ENCODE assay signal across 22 mouse cellular contexts in the genomic region with DNA sequence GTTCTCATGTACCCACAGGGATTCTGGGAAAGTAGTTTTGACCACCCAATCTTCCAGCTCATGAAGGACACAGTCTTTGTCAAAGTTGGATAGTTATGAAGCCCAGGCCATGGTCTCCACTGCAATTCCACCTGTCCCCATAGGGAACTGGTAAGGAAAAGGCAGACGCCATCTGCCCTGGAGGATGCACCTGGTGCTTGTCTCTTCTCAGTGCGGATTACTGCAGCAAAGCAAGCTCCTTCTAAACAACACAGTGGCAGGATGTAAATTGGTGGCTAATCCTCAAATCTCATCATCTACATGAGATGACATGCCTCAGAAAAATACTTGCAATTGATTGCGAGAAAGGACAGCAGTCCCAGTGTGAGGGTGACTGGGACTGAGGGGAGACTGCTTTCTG.
DNase-seq lines count a peak whose midpoint lies in the region; ATAC-seq lines count a peak whose summit lies in the region.
"Had no signal": no experiment of that assay in that cellular context is flagged by ENCODE, and none has a peak within 500 bp of the region (broad histone marks: within the 10 kb centered on the region; RNA-seq: fewer than 3 reads in every experiment).

No protein-coding gene starts in this region.

- H3K4me3 ChIP-seq in kidney, embryonic 15.5 days (replicated peaks): no peak overlapping the region
- no peak overlapping the region for H3K4me3 ChIP-seq in neural tube, embryonic 15.5 days (replicated peaks)
- H3K4me3 ChIP-seq: forebrain, embryonic 13.5 days; heart, embryonic 12.5 days; left cerebral cortex, adult 2 months had no signal

- ATAC-seq in kidney, embryonic 15.5 days (replicated peaks; ENCODE audit: low FRiP score): no peak
- no peak for ATAC-seq in neural tube, embryonic 15.5 days (ENCODE audit: low FRiP score)
- ATAC-seq: activated CD4-positive, CD25-positive, alpha-beta regulatory T cell, adult 4 months; forebrain, embryonic 13.5 days; inflammation-experienced regulatory T-cells, adult 6 months; lung, postnatal 0 days; Patski had no signal

- no peaks in the 10 kb centered on the region; the same call in 1 of the 2 replicates for H3K36me3 ChIP-seq in kidney, embryonic 15.5 days
- H3K36me3 ChIP-seq in neural tube, embryonic 15.5 days: no peaks in the 10 kb centered on the region
- H3K36me3 ChIP-seq: heart, embryonic 12.5 days had no signal

- H3K4me2 ChIP-seq in kidney, embryonic 15.5 days: no peak overlapping the region
- H3K4me2 ChIP-seq in neural tube, embryonic 15.5 days: no peak overlapping the region
- H3K4me2 ChIP-seq: forebrain, embryonic 13.5 days; heart, embryonic 12.5 days had no signal

- H3K27me3 ChIP-seq in kidney, embryonic 15.5 days: no peaks in the 10 kb centered on the region
- no peaks in the 10 kb centered on the region for H3K27me3 ChIP-seq in neural tube, embryonic 15.5 days (replicated peaks)
- H3K27me3 ChIP-seq: forebrain, embryonic 13.5 days; heart, embryonic 12.5 days; Patski had no signal

- H3K27ac ChIP-seq in kidney, embryonic 15.5 days: peak overlapping the region; percentile 24; the same call in 1 of the 2 replicates
- peak overlapping the region; percentile 7; the same call in 1 of the 2 replicates for H3K27ac ChIP-seq in neural tube, embryonic 15.5 days (replicated peaks)
- H3K27ac ChIP-seq: forebrain, embryonic 13.5 days; left cerebral cortex, adult 2 months; stomach, postnatal 0 days had no signal

- no peaks in the 10 kb centered on the region for H3K9me3 ChIP-seq in kidney, embryonic 15.5 days (replicated peaks)
- no peaks in the 10 kb centered on the region for H3K9me3 ChIP-seq in neural tube, embryonic 15.5 days (replicated peaks)
- H3K9me3 ChIP-seq: forebrain, embryonic 13.5 days; heart, embryonic 12.5 days had no signal

- WGBS in kidney, embryonic 15.5 days: 94% methylated on average over 3 of the region's 3 CpGs
- WGBS in neural tube, embryonic 15.5 days: 74% methylated on average over 3 of the region's 3 CpGs

- peak; percentile 50 for DNase-seq in cerebellum, adult 11-12 months
- DNase-seq in cerebellum, adult 8-10 months: no peak
- no peak for DNase-seq in kidney, adult 9 months
- DNase-seq in cerebellum, postnatal 25 days: peak; percentile 54 to 63
- DNase-seq in urinary bladder, adult 2 months (ENCODE audit: low spot score): no peak
- no peak for DNase-seq in embryo, embryonic 11 days
- DNase-seq: adrenal gland, postnatal 10 days; heart, adult 11 months; heart, postnatal 14 days; layer of hippocampus, adult 9-11 months; left cerebral cortex, postnatal 4 days; liver had no signal

- H3K9ac ChIP-seq in kidney, embryonic 15.5 days: no peak overlapping the region
- H3K9ac ChIP-seq in neural tube, embryonic 15.5 days (replicated peaks): no peak overlapping the region
- H3K9ac ChIP-seq: forebrain, embryonic 13.5 days; heart, embryonic 12.5 days had no signal

- H3K4me1 ChIP-seq in kidney, embryonic 15.5 days: peaks cover 10% of the 10 kb centered on the region; the same call in 1 of the 2 replicates
- peaks cover 49% of the 10 kb centered on the region for H3K4me1 ChIP-seq in neural tube, embryonic 15.5 days
- H3K4me1 ChIP-seq: heart, embryonic 12.5 days had no signal

Comparison
In these comparisons a context has a peak if more than half of its experiments do, and no peak if none do; other contexts are left out.
1. DNase-seq: peak in cerebellum, adult 11-12 months (single experiment) and cerebellum, postnatal 25 days (2 of 2); none in cerebellum, adult 8-10 months (single experiment), kidney, adult 9 months (single experiment), urinary bladder, adult 2 months (single experiment) and embryo, embryonic 11 days (single experiment).